Mouse (Mus musculus): ENCODE data around the gene Vrk2. TPM values are rescaled to one million over a fixed set of nuclear protein-coding genes. Genes with fewer than 3 reads are reported as not detected.

Gene Vrk2
- 7.8 TPM for polyA plus RNA-seq (2014; fragmentation: Illumina TruSeq; extraction: RNeasy Lipid Tissue Mini Kit (QIAGEN cat#74804); ENCODE audit: insufficient read depth, low read depth, low replicate concordance)

DNA sequence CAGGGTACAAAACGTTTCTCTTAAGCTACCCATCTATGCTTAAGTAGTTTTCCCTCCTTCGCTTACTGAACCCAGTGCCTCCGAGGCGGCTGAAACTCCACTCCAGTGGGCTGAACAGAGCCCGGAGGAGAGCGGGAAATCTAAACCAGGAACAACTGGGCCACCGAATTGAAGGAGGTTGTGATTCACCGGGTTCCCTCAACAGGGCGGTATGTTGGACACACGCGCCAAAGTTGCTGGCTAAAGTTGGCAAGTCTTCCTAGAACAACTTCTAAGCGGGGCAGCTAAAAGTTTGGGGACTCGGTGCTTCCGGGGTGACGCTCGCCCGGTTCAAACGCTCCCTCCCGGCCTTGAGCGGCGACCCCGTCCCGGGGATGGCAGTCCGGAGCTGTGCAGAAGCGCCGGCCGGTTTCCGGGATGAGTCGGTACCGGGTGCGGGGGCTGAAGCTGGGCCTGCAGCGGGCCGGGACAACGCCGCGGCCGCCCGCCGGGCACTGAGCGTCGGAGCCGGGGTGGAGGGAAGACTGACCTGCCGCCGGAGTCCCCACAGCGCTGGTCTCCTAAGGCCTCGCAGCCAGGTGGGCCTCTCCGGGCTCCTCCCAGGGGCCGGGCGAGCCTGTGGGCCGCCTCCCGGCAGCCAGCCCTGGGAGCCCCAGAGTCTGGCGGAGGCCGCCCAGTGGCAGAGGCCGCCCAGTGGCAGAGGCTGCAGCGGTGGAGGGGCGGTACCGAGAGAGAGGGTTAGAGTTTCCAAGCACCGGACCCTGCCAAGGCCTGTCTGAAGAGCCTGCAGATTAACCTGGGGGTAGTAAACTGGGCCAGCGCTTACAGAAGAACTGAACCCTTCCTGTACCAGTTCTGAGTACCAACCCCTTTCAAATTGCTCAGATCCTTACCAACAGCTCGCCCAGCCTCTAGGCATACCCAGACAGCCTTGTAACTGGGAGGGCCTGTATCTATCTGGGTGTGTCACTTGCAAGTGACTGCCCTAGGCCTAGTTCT lies at the start of gene Vrk2, which contains the start of gene Gm6899:
Vrk2 (minus strand) TSS at position 939 of the 999 bp plus-strand sequence.
Gm6899 (plus strand) TSS at position 181 of the 999 bp plus-strand sequence.

Other genes with a start within 250 kb of the Vrk2 start
- gene Fancl, start 207.9 kb downstream of the Vrk2 start, polyA plus RNA-seq (2014; fragmentation: Illumina TruSeq; extraction: RNeasy Lipid Tissue Mini Kit (QIAGEN cat#74804); ENCODE audit: insufficient read depth, low read depth, low replicate concordance) = 6.2 TPM
- gene Gm6899, start 758 bp downstream of the Vrk2 start, polyA plus RNA-seq (2014; fragmentation: Illumina TruSeq; extraction: RNeasy Lipid Tissue Mini Kit (QIAGEN cat#74804); ENCODE audit: insufficient read depth, low read depth, low replicate concordance) = not detected

All from lung, adult 10 weeks (tissue).